Mouse (Mus musculus) embryonic facial prominence, embryonic 14.5 days (tissue): ENCODE results near the gene Lifr. TPM values are rescaled to one million over a fixed set of nuclear protein-coding genes. Genes with fewer than 3 reads are reported as not detected.

Experiments
- ATAC-seq: fragments of 200-750 bp; cut with Nextera tagmentation; 2 replicates; pipeline ENCODE4 v1.8.0; 2017; ENCODE audit warnings: low read depth, moderate number of reproducible peaks, moderate TSS enrichment
- DNase-seq: peaks from one replicate; pipeline ENCODE4 v3.0.0-alpha.2; 2015; ENCODE audit warnings: low spot score
- H3K27ac ChIP-seq: fragments of 300-500 bp; sonication (generic); replicated peaks from 2 replicates; pipeline ENCODE4 v1.5.1; 2014; ENCODE audit warnings: low read depth, mild to moderate bottlenecking, low read length, moderate library complexity
- H3K27me3 ChIP-seq: fragments of 300-500 bp; sonication (generic); replicated peaks from 2 replicates; pipeline ENCODE4 v1.6.1; 2014; ENCODE audit warnings: low read length; ENCODE audit not compliant: control insufficient read depth, insufficient read depth
- H3K36me3 ChIP-seq: fragments of 300-500 bp; sonication (generic); 2 replicates; pipeline ENCODE4 v1.6.1; 2014; ENCODE audit warnings: low read length, mixed read lengths; ENCODE audit not compliant: control insufficient read depth, insufficient read depth
- H3K4me1 ChIP-seq: fragments of 300-500 bp; sonication (generic); 2 replicates; pipeline ENCODE4 v1.6.1; 2014; ENCODE audit warnings: antibody characterized with exemption, low read length; ENCODE audit not compliant: control insufficient read depth, insufficient read depth
- H3K4me2 ChIP-seq: fragments of 300-500 bp; sonication (generic); 2 replicates; pipeline ENCODE4 v1.6.1; 2014; ENCODE audit warnings: low read depth, mild to moderate bottlenecking, low read length, moderate library complexity, mixed read lengths
- H3K4me3 ChIP-seq: fragments of 300-500 bp; sonication (generic); 2 replicates; pipeline ENCODE4 v1.5.1; 2014; ENCODE audit warnings: low read depth, mild to moderate bottlenecking, low read length
- H3K9ac ChIP-seq: fragments of 300-500 bp; sonication (generic); 2 replicates; pipeline ENCODE4 v1.6.1; 2014; ENCODE audit warnings: low read depth, mild to moderate bottlenecking, low read length, moderate library complexity, mixed read lengths
- H3K9me3 ChIP-seq: fragments of 300-500 bp; sonication (generic); 2 replicates; pipeline ENCODE4 v1.6.1; 2016; ENCODE audit warnings: low read length; ENCODE audit not compliant: control insufficient read depth
- WGBS: fragments of 180-500 bp; shearing (Covaris S2); extraction: QIAGEN DNeasy Blood & Tissue Kit; methylation state at CpG from one replicate; pipeline ENCODE4 v1.1.7; 2014; 5-methylcytosine and 5-hydroxymethylcytosine counted together
- polyA plus RNA-seq: library from polyadenylated mRNA; unstranded; fragments of >200 nt; fragmentation: Nextera tagmentation; extraction: Ambion mirVana; gene quantifications from 2 replicates; pipeline ENCODE4 v1.2.1, GENCODE M21; 2014

The Lifr gene
- polyA plus RNA-seq, 1 experiment from 2014 or later: 39.2 TPM

DNA sequence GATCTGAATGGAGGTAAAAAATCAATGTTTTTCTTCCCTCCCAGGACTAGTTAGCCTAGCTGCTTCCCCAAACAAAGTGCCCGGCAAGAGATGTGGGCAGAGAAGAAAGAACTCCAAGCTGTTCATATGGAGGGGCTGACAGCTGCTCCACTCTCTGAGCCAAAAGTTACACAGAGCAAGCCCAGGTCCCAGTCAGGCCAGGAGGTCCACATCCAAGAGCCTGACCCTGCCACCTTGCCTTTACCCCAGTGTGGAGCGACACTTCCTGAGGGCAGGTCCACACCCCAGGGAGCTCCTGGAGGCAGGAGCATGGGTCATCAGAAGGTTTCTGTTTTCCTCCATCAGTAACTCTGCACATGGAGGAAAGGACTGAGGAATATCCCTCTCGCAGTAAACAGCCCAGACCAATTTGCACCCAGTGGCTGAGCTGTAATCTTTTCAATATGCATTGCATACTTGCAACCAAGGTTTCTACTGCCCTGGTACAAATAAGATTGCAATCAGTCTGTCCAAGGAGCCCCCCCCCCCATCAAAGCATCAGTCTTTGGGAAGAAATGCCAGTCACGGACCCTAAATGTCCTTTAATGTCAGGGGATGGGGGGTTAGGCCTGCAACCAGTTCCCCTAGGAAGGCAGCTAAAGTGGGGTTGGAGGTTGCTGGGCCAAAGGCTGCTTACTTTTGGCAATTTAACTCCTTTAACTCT lies 28.3 kb upstream of the Lifr start:
- Histone ChIP-seq H3K4me2 (no peak overlapping the region), H3K4me3 (no peak overlapping the region), H3K36me3 (no peaks in the 10 kb centered on the region), H3K9me3 (no peaks in the 10 kb centered on the region), H3K4me1 (peaks cover 8% of the 10 kb centered on the region; the same call in 1 of the 2 replicates), H3K9ac (no peak overlapping the region), H3K27me3 (no peaks in the 10 kb centered on the region), H3K27ac (no peak overlapping the region)
- WGBS: 24% methylated on average over 4 of the region's 4 CpGs
- no peak for DNase-seq
- no peak for ATAC-seq

DNA sequence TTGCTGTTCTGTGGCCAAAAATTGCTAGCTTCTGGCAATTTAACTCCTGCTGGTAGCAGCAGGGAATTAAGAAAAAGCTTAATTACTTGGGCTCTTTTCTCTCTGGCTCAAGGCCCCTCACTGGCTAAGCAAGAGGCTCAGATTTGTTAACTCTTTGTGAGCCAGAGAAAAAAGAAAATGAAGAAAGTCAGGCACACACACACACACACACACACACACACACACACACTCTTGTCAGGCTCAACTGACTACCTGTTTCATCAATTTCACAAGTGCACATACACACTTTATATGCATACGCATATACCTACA lies 27.8 kb upstream of the Lifr start:
- no peak for DNase-seq
- no peaks in the 10 kb centered on the region for H3K27me3 ChIP-seq

GRCm38 (mm10) chr15:7063521-7064240 lies 26.7 kb upstream of the Lifr start:
- Histone ChIP-seq H3K4me3 (no peak overlapping the region), H3K36me3 (no peaks in the 10 kb centered on the region), H3K9me3 (no peaks in the 10 kb centered on the region), H3K27me3 (no peaks in the 10 kb centered on the region), H3K4me2 (no peak overlapping the region), H3K4me1 (peaks cover 8% of the 10 kb centered on the region), H3K27ac (no peak overlapping the region), H3K9ac (no peak overlapping the region)
- ATAC-seq (no peak), DNase-seq (no peak)
- 50% methylated on average over 9 of the region's 9 CpGs for WGBS

More for the DNA sequence above, 27.8 kb upstream of the Lifr start:
- H3K9ac ChIP-seq: no peak overlapping the region
- H3K36me3 ChIP-seq: no peaks in the 10 kb centered on the region
- H3K4me1 ChIP-seq: peaks cover 8% of the 10 kb centered on the region
- H3K4me2 ChIP-seq: no peak overlapping the region
- 94% methylated on average over 1 of the region's 1 CpGs for WGBS
- H3K9me3 ChIP-seq: no peaks in the 10 kb centered on the region
- no peak for ATAC-seq
- H3K4me3 ChIP-seq: no peak overlapping the region
- no peak overlapping the region for H3K27ac ChIP-seq

DNA sequence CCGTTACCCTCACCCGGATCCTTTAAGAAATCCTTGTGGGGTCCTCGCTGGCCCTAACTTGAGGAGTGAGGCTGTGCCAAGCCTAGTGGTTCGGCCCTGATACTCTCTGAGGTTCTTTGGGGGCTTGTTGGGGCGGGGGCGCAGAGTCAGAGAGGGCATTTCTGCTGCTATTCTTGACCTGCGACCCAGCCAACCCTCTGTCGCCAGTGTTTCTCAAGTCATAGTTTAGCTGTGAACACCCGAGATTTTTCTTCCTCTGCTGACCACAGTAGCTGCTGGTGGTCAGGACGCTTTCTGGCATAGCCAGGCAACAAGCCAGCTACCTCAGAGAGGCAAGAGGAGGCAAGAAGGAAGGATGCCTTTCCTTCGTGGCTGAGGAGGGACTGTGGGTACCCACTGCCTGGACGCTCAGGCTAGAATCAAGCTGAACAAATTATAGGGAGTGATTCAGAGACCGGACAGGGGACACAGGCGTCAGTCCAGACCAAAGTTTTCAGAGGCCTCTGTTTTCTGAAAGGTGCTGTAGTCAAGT lies 25.4 kb upstream of the Lifr start:
- H3K4me1 ChIP-seq: peaks cover 8% of the 10 kb centered on the region
- peak; percentile 18; the same call in 1 of the 2 replicates for ATAC-seq
- DNase-seq: peak; percentile 59
- no peak overlapping the region for H3K4me2 ChIP-seq
- no peak overlapping the region for H3K4me3 ChIP-seq
- H3K9me3 ChIP-seq: no peaks in the 10 kb centered on the region
- H3K36me3 ChIP-seq: no peaks in the 10 kb centered on the region
- H3K27me3 ChIP-seq: no peaks in the 10 kb centered on the region
- H3K27ac ChIP-seq: no peak overlapping the region
- 77% methylated on average over 14 of the region's 14 CpGs for WGBS
- no peak overlapping the region for H3K9ac ChIP-seq

DNA sequence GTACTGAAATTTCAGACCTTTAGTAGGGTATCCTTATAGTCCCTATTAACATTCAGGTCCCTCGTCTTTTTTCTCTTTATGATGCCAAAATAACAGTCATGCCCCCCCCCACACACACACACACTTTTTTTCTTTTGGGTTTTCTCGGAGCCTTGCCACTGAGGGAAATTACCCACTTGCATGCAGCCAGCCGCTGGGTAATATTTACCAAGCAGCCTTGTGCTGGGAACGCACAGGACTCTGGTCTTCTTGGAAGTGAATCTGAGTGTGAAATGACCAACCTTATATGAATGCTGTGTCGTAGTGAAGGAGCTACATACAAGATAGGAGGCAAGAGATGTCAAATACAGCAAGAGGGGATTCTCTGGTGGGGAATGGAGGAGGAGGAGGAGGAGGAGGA lies 24.8 kb upstream of the Lifr start:
- DNase-seq (no peak), ATAC-seq (no peak)
- H3K4me3 ChIP-seq: no peak overlapping the region
- H3K27ac ChIP-seq: no peak overlapping the region
- H3K4me2 ChIP-seq: no peak overlapping the region
- no peaks in the 10 kb centered on the region for H3K9me3 ChIP-seq
- H3K4me1 ChIP-seq: peaks cover 8% of the 10 kb centered on the region
- no peaks in the 10 kb centered on the region for H3K36me3 ChIP-seq
- 83% methylated on average over 5 of the region's 5 CpGs for WGBS
- H3K27me3 ChIP-seq: no peaks in the 10 kb centered on the region
- no peak overlapping the region for H3K9ac ChIP-seq

DNA sequence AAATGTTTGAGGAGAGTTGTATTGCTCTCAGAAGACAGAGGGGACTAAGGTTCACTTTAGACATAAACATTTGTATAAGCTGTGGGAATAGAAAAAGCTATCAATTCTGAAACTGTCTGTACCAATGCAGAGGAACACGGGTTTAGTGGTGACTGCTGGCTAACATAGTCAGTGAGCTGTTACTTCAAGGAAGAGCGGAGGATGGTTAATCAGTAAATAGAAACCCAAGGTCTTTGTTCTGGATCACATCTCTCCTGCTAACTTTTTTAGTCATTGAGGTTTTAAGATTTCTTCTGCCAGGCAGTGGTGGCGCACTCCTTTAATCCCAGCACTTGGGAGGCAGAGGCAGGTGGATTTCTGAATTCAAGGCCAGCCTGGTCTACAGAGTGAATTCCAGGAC lies 23.7 kb upstream of the Lifr start:
- 85% methylated on average over 3 of the region's 3 CpGs for WGBS
- Histone ChIP-seq H3K4me2 (no peak overlapping the region), H3K4me3 (no peak overlapping the region), H3K4me1 (peaks cover 12% of the 10 kb centered on the region), H3K9ac (no peak overlapping the region), H3K9me3 (no peaks in the 10 kb centered on the region), H3K36me3 (no peaks in the 10 kb centered on the region), H3K27me3 (no peaks in the 10 kb centered on the region), H3K27ac (no peak overlapping the region)
- ATAC-seq: no peak
- no peak for DNase-seq

GRCm38 (mm10) chr15:7069374-7069773 lies 21.0 kb upstream of the Lifr start:
- Histone ChIP-seq H3K36me3 (no peaks in the 10 kb centered on the region), H3K9ac (no peak overlapping the region), H3K27ac (no peak overlapping the region), H3K4me2 (no peak overlapping the region), H3K9me3 (no peaks in the 10 kb centered on the region), H3K27me3 (no peaks in the 10 kb centered on the region), H3K4me1 (peaks cover 4% of the 10 kb centered on the region; the same call in 1 of the 2 replicates), H3K4me3 (no peak overlapping the region)
- no peak for ATAC-seq
- WGBS: 55% methylated on average over 7 of the region's 7 CpGs
- no peak for DNase-seq

GRCm38 (mm10) chr15:7070199-7070794 lies 20.1 kb upstream of the Lifr start:
- 68% methylated on average over 6 of the region's 6 CpGs for WGBS
- no peaks in the 10 kb centered on the region for H3K9me3 ChIP-seq
- H3K36me3 ChIP-seq: no peaks in the 10 kb centered on the region
- no peak overlapping the region for H3K4me2 ChIP-seq
- no peak overlapping the region for H3K9ac ChIP-seq
- H3K4me3 ChIP-seq: no peak overlapping the region
- no peak for DNase-seq
- peaks cover 4% of the 10 kb centered on the region; the same call in 1 of the 2 replicates for H3K4me1 ChIP-seq
- ATAC-seq: no peak
- H3K27ac ChIP-seq: no peak overlapping the region
- no peaks in the 10 kb centered on the region for H3K27me3 ChIP-seq
